Mouse (Mus musculus) G1E (cell line): ENCODE data around the gene Enoph1. TPM values are rescaled to one million over a fixed set of nuclear protein-coding genes. Genes with fewer than 3 reads are reported as not detected.

ENCODE experiments used
- ATAC-seq: 2 replicates; pipeline ENCODE4 v1.8.0; 2016; ENCODE audit warnings: mild to moderate bottlenecking; ENCODE audit not compliant: insufficient number of reproducible peaks, poor library complexity, low FRiP score, severe bottlenecking; ENCODE audit errors: extremely low read depth
- DNase-seq: peaks from one replicate; pipeline ENCODE4 v3.0.0; 2012; ENCODE audit warnings: low spot score
- H3K27me3 ChIP-seq: 2 replicates; pipeline ENCODE4 v1.6.1; 2012; ENCODE audit warnings: mild to moderate bottlenecking, low read length, inconsistent platforms; ENCODE audit not compliant: insufficient read depth
- H3K36me3 ChIP-seq: replicated peaks from 2 replicates; pipeline ENCODE3; 2012; ENCODE audit warnings: mild to moderate bottlenecking, inconsistent platforms
- H3K4me1 ChIP-seq: 2 replicates; pipeline ENCODE4 v1.6.1; 2012; ENCODE audit warnings: low read depth, low read length, inconsistent platforms, mixed read lengths; ENCODE audit not compliant: insufficient read depth
- H3K4me3 ChIP-seq: 2 replicates; pipeline ENCODE4 v1.5.1; 2012; ENCODE audit warnings: low read depth, mild to moderate bottlenecking, inconsistent platforms, low read length, moderate library complexity, mixed read lengths
- H3K9me3 ChIP-seq: replicated peaks from 2 replicates; pipeline ENCODE4 v1.6.1; 2012; ENCODE audit warnings: inconsistent platforms
- CTCF ChIP-seq: IDR thresholded peaks from 2 replicates; pipeline ENCODE4 v1.5.1; 2012; ENCODE audit warnings: low read depth, low read length, inconsistent platforms, mixed read lengths
- GATA1 ChIP-seq: IDR thresholded peaks from 2 replicates; pipeline ENCODE4 v1.6.1; 2012; ENCODE audit warnings: borderline replicate concordance, low read length, inconsistent platforms, mixed read lengths
- GATA2 ChIP-seq: IDR thresholded peaks from 2 replicates; pipeline ENCODE4 v1.6.1; 2012; ENCODE audit warnings: low read depth, low read length, inconsistent platforms, borderline replicate concordance
- POLR2AphosphoS5 ChIP-seq: IDR thresholded peaks from 2 replicates; pipeline ENCODE4 v1.6.1; 2012; ENCODE audit warnings: low read depth, low read length, inconsistent platforms; ENCODE audit not compliant: insufficient replicate concordance
- TAL1 ChIP-seq: conservative IDR thresholded peaks from 2 replicates; pipeline ENCODE4 v1.6.1; 2012; ENCODE audit warnings: low read depth, low read length, inconsistent platforms, mixed read lengths
- polyA plus RNA-seq: library from polyadenylated mRNA; stranded (reverse); fragments of >175 nt; gene quantifications from 2 replicates; pipeline ENCODE4 v1.2.3, GENCODE M21; 2012
- total RNA-seq, 2 experiments: library from RNA; stranded (forward) in 1 of 2; stranded (reverse) in 1 of 2; fragments of 200-1000 nt in 1 of 2; fragments of >200 nt in 1 of 2; fragmentation: Nextera tagmentation in 1 of 2; gene quantifications; 2 replicates each; pipeline ENCODE4 v1.2.3; 2014 to 2017

The Enoph1 gene
- total and polyA plus RNA-seq, 3 experiments = 34.0 to 52.4 (median 41.7) TPM

DNA sequence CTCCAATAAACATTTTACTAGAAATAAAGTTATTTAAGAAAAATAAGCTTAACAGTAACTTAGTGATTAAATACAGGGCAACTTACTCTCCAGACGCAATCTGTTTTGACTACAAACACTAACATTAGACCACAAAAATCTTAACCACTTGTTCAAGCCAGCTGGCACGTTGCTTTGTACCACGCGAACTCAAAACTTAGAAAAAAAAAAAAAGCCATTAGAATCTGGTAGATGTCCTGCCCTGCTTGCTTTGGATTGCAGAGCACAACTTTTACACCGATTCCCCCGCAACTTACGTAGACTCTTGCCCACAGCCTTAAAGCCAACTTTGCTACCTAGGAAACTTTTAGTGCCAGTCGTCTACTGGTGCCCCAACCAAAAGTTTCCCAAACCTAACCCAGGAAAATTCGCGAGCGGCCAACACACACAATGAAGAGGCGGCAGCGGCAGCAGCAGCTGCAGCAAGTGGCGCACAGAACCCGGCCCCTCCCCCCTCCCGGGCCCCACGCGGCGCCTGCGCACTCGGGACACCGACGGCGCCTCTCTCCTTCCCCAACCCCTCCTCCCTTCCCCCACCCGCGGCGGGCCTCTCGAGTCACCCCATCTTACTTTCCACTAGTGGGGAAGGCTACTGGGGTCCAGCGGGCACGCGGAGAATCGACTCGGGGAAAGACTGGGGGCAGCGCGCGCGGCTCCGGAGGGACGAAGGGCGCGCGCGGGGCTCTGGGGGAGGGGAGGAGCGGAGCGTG lies 1.6 kb upstream of the Enoph1 start:
- Histone ChIP-seq H3K9me3 (no peaks in the 10 kb centered on the region), H3K4me3 (peak overlapping the region; percentile 99), H3K27me3 (no peaks in the 10 kb centered on the region), H3K36me3 (peaks cover 57% of the 10 kb centered on the region), H3K4me1 (peaks cover 38% of the 10 kb centered on the region)
- ATAC-seq (0 out of 2 replicates have a peak, but pooled peaks have one; percentile 9), DNase-seq (peak; percentile 74)
- TF ChIP-seq TAL1 = no peak
- TF ChIP-seq CTCF = no peak
- no peak for TF ChIP-seq GATA2

DNA sequence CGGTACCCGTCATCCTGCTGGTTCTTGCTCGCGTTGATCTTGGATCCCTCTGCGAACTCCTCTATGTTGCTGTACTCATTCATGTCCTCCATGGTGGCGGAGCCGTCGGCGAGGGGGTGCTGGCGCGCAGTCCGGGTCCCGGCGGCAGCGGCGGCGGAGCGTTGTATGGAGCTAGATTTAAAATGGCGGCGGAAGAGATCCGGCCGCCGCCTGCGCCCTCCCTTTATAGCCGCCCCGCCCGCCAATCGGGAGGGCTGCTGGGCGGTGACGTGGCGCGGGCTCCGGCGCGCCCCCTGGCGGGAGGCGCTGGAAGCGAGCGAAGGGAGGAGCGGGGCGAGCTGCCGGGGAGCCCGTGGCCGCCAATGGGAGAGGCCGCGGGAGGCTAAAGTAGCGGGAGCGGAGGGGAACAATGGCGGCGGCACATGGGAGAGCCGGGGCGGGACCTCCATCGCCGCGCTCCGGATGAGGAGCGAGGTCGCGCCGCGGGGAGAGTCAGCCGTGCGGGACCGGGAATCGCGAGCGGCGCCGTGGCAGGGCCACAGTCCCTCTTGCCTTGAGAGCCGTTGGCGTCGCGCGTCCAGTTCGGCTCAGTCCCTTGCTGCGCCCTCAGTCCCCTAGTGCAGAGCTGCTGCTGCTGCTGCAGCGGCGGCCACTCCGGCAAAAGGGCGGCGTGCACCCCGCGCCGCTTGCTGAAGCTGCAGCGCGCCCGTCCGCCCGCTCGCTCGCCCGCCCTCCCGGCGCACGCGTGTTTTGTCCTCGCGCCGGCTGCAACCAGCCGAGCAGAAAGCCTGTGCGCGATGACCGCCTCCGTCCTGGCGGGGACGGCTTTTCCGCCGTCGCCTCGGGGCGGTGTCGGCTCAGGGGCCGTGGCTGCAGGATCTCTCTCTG lies 827 bp upstream of the Enoph1 start:
- H3K4me3 ChIP-seq = peak overlapping the region; percentile 99
- peaks cover 44% of the 10 kb centered on the region for H3K4me1 ChIP-seq
- no peaks in the 10 kb centered on the region for H3K27me3 ChIP-seq
- H3K36me3 ChIP-seq = peaks cover 58% of the 10 kb centered on the region
- ATAC-seq (peak; percentile 37), DNase-seq (peak; percentile 90)
- H3K9me3 ChIP-seq = no peaks in the 10 kb centered on the region
- no peak for TF ChIP-seq GATA2
- peak; percentile 63; the same call in 1 of the 2 replicates for TF ChIP-seq CTCF

DNA sequence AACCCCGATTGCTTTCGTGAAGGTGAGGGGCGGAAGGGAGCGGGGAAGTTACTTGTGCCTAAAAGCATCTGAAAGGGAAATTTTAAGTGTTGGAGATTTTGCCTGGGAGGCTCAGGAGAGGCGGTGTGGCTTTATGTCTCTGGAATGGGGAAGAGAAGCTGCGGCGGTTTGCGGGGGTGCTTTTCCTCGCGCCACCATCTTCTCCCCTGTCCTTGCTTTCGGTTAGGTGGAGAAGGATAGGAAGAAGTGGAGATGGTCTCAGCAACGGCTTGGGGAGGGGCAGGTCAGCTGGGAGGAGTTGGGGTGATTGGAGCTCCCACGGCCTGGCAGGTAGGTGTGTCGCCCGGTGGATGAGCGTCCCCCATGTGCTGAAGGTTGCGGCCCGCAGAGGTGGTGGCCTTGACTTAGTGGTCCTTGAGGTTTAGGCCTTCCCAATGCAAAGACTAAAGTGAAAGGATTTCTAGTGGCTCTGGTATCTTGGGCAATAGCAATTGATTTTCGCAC lies 548 bp downstream of the Enoph1 start:
- peak overlapping the region; percentile 99 for H3K4me3 ChIP-seq
- no peaks in the 10 kb centered on the region for H3K9me3 ChIP-seq
- ATAC-seq (no peak), DNase-seq (peak; percentile 34)
- no peaks in the 10 kb centered on the region for H3K27me3 ChIP-seq
- peaks cover 59% of the 10 kb centered on the region for H3K36me3 ChIP-seq
- peaks cover 47% of the 10 kb centered on the region for H3K4me1 ChIP-seq
- no peak for TF ChIP-seq POLR2AphosphoS5
- TF ChIP-seq GATA2 = no peak
- TF ChIP-seq TAL1 = no peak
- no peak for TF ChIP-seq GATA1
- no peak for TF ChIP-seq CTCF

DNA sequence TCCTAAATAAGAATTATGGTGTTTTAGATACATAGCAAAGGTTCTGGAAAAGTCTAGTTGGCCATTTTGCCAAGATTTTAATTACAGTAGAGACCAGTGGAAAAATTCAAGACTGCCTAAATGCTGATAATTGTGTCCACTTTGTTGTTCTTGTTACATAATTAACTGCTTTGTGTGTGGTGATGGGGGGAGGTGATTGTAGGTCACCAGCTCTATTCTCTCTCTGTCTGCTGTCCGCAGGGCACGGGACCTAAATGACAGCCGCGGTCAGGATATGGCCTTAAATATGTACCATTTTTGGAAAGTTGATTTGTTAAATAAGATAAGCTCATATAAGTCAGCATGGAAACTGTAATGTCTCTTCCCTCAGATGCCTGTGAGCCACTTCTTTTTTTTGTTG lies 1.5 kb downstream of the Enoph1 start:
- TF ChIP-seq CTCF (no peak), GATA2 (no peak), GATA1 (no peak), TAL1 (no peak), POLR2AphosphoS5 (no peak)
- Histone ChIP-seq H3K4me3 (no peak overlapping the region; the same call in 1 of the 2 replicates), H3K4me1 (peaks cover 42% of the 10 kb centered on the region), H3K36me3 (peaks cover 58% of the 10 kb centered on the region), H3K9me3 (no peaks in the 10 kb centered on the region), H3K27me3 (no peaks in the 10 kb centered on the region)
- DNase-seq (no peak), ATAC-seq (no peak)

DNA sequence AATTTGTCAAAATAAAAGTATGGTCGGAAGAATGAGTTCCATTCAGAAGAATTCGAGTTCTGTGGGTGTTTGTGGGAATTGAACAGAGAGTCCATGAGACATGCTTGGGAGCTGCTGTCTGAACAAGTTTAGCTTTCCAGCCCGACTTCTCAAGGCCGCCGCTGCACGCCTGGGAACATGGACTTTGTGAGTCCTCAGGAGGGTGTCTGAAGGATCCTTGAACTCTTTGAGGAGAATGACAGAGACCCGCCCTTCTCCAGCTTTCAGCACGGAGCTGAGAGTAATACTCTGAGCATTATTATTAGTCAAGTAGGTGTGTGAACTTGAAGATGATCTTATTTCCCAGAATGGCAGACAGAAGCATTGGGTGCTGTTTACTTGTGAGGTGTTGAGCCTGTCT lies 2.7 kb downstream of the Enoph1 start:
- Histone ChIP-seq H3K27me3 (no peaks in the 10 kb centered on the region), H3K9me3 (no peaks in the 10 kb centered on the region), H3K4me1 (peaks cover 45% of the 10 kb centered on the region), H3K4me3 (no peak overlapping the region), H3K36me3 (peaks cover 59% of the 10 kb centered on the region)
- TF ChIP-seq GATA2 = no peak
- TF ChIP-seq CTCF = no peak
- no peak for TF ChIP-seq GATA1
- TF ChIP-seq TAL1 = no peak
- no peak for TF ChIP-seq POLR2AphosphoS5
- ATAC-seq = no peak
- DNase-seq = no peak

DNA sequence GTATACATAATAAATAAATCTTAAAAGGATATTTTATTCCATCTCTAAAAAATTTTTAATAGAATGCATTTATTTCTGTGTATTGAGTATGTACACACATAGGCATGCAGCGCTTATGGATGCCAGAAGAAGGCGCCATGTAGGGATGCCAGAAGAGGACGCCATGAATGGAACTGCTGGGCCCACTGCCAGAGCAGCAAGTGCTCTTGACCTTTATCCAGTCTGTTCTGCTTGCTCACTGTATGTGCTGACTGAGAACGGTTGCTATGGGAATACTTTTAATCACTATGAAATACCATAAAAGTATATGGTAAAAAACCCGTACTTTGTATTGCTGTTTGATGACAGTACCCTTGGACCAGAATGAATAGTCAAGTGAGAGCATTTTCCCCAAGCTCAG lies 3.6 kb downstream of the Enoph1 start:
- Histone ChIP-seq H3K4me1 (peaks cover 46% of the 10 kb centered on the region), H3K36me3 (peaks cover 66% of the 10 kb centered on the region), H3K9me3 (no peaks in the 10 kb centered on the region), H3K27me3 (no peaks in the 10 kb centered on the region), H3K4me3 (no peak overlapping the region)
- DNase-seq (no peak), ATAC-seq (no peak)
- TF ChIP-seq GATA2 (no peak), TAL1 (no peak), POLR2AphosphoS5 (no peak), GATA1 (no peak), CTCF (no peak)
